Mouse (Mus musculus) left cerebral cortex, postnatal 14 days (tissue): ENCODE results near the gene Slc4a2. TPM values are rescaled to one million over a fixed set of nuclear protein-coding genes. Genes with fewer than 3 reads are reported as not detected.
A peak's percentile ranks its signal among the peaks of the same experiment; 100 is the strongest.

ENCODE experiments used
- DNase-seq, 2 experiments: peaks; one replicate each; pipeline ENCODE4 v3.0.0; 2021 to 2022; ENCODE audit warnings: low spot score in 2 of 2, mixed read lengths in 1 of 2
- intact Hi-C: fragments of 180-260 bp; cut with DNase I; formaldehyde crosslinking; loops from one replicate; pipeline ENCODE4 v1.15.1; 2025
- total RNA-seq, 2 experiments: library from RNA; stranded (reverse); gene quantifications; 2 replicates each; pipeline ENCODE4 v1.2.3; 2021

Slc4a2 gene
- total RNA-seq, 2 experiments from 2014 or later = 26.8 to 31.9 TPM

DNA sequence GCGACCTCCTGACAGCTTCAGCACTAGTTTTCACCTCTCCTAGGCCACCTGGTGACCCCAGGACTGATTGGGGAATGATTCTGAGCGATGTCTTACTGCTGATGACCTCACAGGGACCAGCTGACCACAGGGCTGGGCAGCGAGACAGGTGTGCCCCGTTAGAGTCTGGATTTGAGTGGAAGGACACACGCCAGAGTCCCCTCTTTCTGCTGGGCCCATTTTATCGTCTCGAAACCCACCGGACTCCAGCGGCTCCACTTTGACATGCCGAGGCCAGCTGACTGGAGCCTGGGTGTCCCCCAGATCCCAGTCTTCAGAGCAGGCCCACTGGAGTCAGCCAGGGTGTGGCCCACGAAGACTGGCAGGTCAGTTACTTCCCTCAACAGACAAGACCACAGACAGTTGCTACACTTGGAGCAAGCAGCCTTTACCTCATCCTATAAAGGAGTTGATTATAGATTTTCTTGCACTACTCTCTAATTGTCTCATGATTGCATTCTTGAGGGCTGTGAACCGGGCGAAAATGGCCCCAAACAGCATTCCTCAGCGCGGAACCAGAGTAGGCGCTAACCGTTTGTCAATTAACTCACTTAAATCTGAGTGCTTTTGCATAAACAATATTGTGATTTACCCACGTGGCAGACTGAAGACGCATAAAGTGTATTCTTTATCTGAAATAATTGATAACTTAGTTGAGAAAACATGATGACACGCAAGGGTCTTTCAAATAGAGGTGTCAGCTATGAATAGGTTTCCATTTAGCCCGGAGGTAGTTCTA is 556 bp downstream of the Slc4a2 start:
- peak in 1 of 2 experiments; percentile 30 for DNase-seq

DNA sequence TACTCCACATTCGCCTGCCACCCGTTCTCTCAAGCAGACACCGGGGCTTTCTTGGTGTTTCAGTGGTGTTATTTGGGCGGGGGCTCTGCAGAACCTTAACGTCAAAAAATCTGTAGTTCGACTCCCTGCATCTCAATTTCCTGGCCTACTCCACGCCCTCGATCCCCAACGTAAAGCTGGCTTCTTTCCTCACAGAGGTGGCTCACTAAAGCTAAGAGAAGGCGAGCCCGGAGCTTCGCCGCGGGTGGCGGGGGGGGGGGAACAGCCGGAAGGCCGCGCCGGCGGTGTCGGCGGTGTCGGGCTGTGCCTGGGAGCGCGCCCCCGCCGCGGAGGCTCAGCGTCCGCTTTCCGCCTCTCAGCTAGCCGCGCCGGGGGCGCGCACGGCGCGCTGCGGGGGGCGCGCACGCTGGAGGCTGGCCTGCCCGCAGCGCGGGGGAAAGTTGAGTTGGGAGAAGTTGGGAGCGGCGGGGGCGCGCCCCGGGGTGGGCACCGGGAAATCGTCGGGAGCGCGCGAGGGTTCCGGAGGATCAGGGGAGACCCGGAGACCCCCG is 1.3 kb downstream of the Slc4a2 start:
- DNase-seq = peak; percentile 67 to 73
- intact Hi-C loops = no loop called here

More for the DNA sequence above, 556 bp downstream of the Slc4a2 start:
- intact Hi-C loops = no loop called here

DNA sequence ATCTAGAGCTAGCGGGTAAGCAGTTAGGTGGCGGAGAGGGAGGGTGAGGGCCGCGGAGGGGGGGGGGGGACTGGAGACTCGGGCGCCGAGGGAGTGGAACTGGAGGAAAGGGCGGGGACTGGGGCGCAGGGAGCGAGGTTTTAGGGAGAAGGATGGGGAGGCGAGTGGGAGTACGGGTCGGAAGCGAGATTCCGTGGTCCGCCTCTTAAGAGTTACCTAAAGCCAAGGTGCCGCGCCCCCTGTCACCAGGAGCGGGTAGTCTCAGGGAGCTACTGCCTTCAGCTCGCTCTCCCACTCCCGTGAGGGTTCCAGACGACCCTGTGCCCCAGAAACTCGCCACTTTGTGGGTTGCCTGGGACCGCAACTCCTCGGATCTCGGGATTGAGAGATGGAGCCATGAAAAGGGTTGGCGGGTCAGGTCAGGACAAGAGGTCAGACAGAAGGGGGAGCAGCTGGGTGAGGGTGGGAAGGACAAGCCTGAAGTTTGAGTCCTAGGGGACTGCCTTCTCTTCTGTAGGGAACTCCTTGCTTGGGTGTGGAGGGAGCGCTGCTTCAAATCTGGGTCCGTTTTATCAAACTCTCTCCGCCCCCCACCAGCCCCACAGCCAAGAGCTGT is 1.9 kb downstream of the Slc4a2 start:
- intact Hi-C loops = no loop called here
- no peak for DNase-seq

DNA sequence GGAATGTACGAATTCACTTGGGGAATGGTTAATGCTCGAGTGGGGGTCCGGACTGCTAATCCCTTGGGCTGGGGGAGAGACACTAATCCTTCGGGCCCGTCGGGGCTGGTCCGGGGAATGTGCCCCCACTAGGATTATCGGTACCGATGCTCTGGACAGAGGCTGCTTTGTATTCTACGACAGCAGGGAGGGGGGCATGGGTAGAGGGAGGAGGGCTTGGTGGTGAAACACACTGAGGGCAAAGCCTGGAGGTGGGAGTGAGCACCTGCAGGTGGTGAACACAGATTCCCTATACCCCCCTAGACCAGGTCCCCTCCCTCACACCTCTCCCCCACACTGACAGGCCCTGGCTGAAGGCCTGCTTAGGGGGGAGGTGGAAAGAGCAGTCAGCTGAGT is 2.4 kb downstream of the Slc4a2 start:
- no peak for DNase-seq
- intact Hi-C loops = no loop called here

DNA sequence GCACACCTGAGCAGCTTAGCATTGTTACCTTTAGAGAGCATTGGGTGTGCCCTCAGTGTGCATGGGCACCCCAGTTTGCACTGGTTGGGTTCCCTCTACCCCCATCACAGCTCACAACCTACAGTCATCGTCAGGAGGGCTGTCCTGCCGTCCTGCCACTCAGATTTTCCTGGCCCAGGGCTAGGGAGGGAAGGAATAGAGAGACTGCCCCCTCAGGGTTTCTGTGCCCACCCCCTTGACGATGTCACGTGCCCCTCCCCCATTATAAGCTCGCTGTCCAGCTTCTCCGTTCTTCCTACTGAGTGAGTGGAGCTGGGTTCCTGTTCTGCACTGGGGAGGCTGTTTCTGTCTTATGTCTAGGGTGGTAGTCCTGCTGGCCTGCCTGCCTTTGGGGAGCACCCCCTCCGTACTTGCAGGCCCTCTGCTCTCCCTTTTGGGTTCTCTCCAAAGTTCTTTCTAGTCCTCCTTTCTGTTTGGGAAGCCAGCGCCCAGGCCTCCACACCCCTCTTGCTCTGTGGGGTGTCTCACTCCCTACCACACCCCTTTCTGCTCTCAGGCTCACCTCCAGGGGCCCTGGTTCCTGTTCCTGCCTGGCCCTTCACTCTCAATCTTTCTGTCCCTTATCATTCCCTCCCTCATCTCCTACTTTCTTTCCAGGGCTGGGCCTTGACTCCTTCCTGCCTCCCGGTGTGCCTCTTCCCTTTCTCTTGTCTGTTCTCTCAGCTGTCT is 3.1 kb downstream of the Slc4a2 start:
- intact Hi-C loops = no loop called here
- no peak for DNase-seq

DNA sequence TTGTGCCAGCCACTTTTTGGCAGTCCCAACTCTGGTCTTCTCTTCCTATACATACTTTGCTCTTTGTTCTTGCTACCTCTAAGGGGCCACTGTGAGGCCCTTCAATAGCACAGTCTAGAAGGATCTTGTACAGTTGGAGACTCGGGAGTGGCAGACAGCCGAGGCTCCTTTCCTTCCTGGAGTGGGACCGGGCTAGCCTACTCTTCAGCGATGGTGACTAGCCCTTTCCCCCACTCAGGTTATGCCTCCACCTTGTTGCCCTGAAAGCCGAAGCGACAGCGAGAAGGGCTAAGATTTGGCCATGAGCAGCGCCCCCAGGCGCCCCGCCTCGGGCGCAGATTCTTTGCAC is 3.6 kb downstream of the Slc4a2 start:
- no peak for DNase-seq
- intact Hi-C loops = no loop called here

DNA sequence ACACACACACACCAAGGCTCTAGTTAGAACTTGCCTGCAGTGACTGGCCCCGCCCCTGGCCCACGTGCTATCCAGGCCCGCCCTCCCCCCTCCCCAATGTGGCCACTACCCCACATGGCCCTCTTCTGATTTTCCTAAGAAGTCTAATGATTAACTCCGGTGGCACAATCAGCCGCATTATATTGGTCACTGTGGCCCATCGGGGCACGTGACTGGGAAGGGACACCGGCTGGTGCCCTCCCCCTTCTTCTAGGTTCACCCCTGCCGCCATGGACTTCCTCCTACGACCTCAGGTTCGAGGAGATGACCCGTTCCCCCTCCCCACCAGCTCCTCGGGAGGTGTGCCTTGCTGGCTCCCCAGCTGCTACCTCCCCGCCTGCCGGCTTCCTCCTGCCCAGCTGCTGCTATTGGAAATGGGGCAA is 4.4 kb downstream of the Slc4a2 start:
- intact Hi-C loops = no loop called here

DNA sequence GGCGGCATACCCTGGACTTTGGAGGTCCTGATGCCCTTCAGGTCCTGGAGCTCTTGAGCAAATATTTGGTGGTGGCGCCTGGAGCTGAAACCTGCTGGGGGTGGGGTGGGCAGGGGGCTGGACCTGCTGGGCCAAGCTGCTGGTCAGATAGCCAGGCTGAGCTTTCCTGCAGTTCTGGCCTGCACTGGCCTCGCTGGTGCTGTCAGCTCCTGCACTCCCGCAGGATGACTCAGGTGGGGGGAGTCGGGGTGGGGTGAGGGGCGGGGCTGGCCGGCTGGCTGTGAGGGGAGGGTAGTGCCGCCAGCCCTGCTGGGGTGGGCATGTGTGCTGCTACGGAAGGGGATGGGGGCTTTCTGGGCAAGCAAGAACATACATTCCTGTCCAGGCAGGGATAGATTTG is 5.0 kb downstream of the Slc4a2 start:
- no peak for DNase-seq
- intact Hi-C loops = no loop called here

More for the DNA sequence above, 4.4 kb downstream of the Slc4a2 start:
- no peak for DNase-seq

DNA sequence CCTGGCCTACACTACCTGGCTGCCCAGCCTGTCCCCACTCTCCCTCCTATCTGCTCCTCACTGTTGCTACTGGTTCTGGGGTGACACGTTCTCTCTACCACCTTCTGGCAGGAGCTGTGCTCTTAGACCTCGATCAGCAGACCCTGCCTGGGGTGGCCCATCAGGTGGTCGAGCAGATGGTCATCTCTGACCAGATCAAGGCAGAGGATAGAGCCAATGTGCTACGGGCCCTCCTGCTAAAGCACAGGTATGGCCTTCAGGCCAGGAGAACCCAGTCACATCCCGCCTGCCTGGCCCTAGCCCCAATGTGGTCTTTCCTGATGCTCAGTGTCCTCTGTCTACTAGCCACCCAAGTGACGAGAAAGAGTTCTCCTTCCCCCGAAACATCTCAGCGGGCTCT is 10.4 kb downstream of the Slc4a2 start:
- DNase-seq = no peak
- intact Hi-C loops = no loop called here

DNA sequence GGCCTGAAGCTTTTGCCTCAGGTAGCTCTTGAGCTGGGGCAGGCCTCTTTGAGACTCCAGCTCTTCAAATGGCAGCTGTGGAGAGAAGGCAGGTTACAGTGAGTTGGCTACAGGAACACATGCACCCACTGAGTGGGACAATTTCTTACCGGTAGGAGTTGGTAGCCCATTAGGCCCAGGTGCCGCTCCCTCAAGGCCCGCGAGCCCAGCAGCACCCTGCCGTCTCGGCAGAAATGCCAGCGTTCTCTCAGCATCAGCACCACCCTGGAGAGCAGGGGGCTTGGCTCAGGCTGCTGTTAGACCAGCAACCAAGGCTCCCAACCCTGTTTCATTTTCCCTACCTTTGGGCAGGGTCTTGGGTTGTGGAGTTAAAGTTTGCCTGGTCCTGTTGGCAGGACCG is 17.6 kb downstream of the Slc4a2 start:
- intact Hi-C loops = no loop called here
- DNase-seq = no peak

DNA sequence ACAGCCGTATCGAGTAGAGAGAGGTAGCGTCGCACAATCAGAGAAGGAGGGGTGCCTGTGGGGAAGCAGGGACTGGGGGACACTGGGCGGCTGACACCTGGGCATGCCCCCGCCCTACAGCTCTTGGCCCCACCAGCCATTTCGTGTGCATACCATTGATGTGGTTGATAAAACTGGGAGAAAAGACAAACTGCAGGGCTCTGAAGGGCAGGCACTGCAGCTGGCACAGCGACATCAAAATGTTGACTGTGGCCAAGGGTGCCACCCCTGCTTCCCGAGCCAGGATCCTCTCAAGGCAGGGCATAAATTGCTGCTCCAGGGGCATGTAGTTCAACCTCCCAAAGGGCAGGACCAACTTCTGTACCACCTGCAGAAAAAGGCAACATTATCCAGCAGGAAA is 18.4 kb downstream of the Slc4a2 start:
- intact Hi-C loops = no loop called here
- DNase-seq = no peak

DNA sequence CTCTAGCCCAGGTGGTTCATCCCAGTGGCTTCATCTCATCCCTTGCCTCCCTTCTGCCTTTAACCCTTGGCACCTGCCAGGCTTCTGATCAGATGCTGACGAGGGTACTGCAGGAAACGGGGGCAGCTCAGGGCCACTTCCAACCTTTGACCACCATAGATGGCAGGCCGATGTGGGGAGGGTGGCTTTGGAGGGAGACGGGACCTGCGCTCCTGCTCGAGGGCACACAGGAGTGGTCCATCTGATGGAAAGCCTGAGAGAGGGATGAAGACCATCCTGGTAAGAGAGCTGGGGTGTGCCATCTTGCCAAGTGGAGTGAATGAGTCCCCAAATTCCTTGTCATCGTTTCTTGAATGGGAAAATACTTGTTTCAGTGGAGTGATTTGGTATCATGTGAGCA is 19.6 kb downstream of the Slc4a2 start:
- DNase-seq = no peak

DNA sequence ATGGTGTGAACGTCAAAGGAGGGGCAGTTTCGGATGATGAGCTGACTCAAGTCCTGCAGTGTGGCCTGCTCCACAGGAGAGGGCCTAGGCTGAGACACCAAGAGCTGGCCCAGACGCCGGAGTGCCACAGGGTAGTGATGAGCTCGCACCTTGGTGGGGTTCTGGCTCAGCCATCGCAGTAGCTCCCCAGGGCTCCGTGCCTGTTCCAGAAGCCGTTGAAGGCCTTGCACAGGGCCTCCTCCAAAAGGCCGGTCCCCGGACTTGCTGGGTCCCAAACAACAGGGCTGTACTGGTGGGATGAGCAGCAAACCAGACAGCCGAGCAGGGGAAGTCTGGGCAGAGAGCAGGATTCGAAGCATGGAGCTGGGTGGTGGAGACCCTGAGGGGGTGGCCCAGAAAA is 20.3 kb downstream of the Slc4a2 start:
- intact Hi-C loops = no loop called here
- DNase-seq = no peak

More for the DNA sequence above, 19.6 kb downstream of the Slc4a2 start:
- intact Hi-C loops = no loop called here

DNA sequence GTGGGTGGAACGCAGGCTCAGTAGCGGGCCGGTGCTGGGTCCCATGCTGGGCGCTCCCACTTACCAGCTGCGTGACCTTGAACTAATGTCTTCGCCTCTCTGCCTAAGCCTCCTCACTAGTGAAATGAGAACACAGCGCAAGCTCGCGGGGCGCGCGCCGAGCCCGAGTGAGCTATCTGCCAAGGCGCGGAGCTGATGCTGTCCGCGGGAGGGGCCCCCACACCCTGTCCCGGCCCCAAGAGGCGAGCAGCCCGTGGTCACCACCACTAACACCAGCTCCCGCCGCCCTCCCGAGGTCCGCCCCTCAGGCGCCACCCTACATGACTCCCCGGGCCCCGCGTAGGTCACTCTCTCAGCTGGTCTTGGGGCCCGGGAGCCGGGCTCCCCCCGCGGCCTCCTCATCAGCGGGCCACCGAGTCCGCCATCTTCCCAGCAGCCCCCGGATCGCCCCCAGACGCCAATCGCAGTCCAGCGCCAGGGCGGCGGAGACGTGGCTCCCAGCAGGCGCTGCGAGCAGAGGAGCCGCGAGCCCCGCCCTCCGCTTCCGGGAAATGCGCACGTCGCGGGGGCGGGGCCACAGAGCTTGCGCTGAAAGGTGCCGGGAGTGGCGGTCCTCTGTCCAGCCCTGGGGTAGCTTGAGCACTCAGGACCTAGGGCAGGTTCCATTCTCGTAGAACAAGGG is 21.2 kb downstream of the Slc4a2 start, which contains the start of gene Fastk:
TSS of gene Fastk (minus strand) at position 542 of the 682 bp plus-strand sequence.
- intact Hi-C loops = no loop called here
- DNase-seq = peak; percentile 91 to 96

DNA sequence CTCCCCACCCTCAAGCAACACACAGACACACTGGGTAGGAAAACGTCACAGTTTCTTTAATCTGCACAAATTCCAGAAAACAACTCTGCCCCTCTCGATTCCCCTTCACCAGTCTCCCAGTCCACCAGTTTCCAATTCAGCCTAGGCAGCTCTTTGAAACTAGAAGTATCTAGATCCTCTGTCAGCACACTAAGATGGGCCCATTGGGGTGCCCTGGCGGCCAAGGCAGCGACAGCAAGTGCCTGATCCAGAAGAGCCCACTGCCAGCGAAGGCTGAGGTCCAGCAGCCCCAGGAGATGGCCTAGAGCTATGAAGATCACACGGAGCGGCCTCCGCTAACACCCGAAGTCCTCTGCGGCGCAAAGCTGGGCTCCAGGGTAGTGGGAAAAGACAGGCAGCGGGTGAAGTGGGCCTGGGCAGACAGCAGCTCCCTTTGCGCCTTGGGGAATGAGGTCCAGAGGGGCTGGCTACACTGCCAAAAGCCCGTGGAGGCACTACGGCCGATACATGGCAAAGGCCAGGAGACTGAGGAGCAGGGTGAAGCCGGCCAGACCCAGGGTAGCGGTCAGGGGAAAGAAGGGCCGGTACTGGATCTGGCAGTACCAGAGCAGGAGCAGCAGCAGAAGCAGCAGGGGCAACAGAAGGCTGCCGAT is 21.9 kb downstream of the Slc4a2 start:
- intact Hi-C loops = no loop called here

DNA sequence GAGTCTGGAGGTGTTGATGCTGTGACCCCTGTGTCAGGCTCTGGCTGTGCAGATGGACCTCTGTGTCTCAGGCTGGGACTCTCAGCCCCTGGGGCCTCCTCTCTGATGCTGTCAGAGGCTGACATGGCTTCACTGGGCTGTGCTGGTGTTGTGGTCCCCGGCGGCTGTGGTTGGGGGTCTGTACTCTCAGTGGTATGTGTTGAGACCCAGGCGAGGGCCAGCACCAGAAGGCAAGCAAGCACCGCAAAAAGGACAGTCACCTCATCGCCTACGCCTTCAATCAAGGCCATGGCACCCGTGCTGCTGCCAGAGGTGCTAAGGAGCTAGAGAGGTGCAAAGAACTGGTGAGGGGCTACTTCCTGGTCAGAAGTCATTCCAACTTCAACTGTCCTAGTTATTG is 23.0 kb downstream of the Slc4a2 start:
- DNase-seq = no peak
- intact Hi-C loops = no loop called here

More for the DNA sequence above, 21.9 kb downstream of the Slc4a2 start:
- no peak for DNase-seq

DNA sequence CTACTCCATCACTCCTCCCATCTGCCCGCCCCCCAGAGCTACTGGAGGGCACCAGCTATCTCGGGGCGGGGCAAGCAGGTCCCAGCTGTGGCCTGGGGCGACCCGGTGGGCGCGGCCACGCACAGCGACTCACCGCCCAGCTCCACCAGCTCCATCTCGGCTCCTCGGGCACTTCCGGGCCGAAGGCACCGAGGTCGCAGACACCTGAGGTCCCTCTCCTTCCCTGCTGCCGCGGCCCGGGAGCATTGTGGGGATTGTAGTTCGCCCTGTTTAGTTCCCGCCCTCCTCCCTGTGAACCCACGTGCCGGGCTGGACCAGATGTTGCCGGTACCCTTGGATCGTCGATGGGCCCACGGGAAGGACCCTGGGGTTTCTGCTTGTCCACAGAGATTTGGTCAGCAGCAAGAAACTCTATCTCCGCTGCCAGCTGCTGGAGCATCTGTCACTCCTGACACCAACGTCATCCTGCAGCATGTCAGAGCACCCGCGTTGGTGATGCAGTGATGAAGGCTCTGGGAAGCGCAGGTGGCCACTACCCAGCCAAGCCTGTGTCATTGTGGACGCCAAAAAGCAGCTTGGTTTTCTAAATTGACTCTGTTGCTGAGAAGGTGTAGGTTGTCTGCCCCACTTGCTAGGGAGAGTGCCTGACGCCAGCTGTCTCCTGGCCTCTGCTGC is 24.1 kb downstream of the Slc4a2 start, which contains the start of gene Tmub1:
TSS of gene Tmub1 (minus strand) at position 231 of the 675 bp plus-strand sequence.
- DNase-seq = peak; percentile 77 to 80
- intact Hi-C loops = no loop called here

DNA sequence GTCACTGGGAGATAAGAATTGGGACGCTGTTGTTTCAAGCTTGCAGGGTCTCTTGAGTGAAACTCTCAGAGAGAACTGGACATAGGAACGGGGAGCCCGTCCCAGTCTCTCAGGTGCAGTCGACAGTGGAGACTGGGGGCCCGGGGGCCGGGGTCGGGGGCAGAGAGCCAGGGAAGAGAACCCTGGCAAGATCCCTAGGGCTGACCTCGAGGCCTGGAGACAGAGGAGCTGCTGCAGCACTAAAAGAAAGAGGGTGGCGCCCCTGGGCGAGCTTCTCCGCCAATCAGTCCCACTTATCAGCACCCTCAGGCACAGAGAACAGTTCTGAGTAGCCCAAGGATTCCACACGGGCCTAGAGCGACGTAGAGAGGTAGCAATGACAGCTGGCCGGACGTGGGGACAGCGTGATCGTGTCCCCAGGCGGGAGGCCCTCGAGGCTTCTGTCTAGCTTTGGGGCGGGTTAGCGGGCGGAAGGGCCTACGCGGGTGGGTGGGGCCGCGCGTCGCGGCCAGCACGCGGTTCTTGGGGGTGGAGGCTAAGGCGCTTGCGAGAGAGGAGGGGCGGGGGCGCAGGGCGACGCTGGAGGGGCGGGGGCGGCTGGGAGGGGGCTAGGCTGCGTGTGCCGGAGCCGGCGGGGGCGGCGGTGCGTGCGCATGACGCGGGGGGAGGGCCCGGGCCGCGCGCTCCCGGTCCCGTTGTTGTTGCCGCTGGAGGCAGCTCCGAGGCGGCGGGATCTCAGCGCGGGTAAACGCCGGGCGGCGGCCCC is 27.8 kb downstream of the Slc4a2 start:
- intact Hi-C loops = no loop called here
- DNase-seq = peak; percentile 86 to 90
